Mouse (Mus musculus) cortical plate, adult 2 months (tissue): ENCODE measurements around the gene Prpsap1.

Experiments
- CTCF ChIP-seq: fragments of 200-500 bp; IDR thresholded peaks from 2 replicates; pipeline ENCODE4 v1.5.1; 2011; ENCODE audit warnings: mild to moderate bottlenecking, control low read depth, low read length; ENCODE audit not compliant: insufficient read depth; ENCODE audit errors: extremely low read depth
- POLR2A ChIP-seq: fragments of 200-500 bp; IDR thresholded peaks from 2 replicates; pipeline ENCODE4 v1.6.1; 2011; ENCODE audit warnings: mild to moderate bottlenecking, low read length, control low read depth; ENCODE audit not compliant: insufficient read depth; ENCODE audit errors: extremely low read depth

DNA sequence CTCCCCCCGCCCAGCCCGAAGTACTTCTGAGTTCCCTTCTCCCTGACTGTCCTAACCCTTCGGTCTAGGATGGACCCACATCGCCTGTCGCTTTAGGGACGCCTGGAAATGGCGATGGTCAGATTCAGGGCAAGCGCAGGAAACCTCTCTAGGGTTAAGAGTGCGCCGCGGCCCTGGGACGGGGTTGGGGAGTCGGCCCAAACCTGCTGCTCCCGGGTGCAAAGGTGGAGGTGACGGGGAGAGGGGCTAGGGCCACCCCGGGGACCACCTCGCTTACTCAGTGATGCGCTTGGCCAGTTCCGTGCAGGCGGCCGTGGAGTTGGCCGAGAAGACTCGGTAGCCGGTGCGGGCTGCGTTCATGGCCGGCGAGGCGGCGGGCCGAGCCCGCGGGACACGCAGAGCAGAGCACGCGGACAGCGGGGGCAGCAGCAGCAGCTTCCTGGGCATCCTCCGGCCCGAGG lies 4.2 kb downstream of the Prpsap1 start:
- no peak for TF ChIP-seq CTCF
- TF ChIP-seq POLR2A: no peak
